Mouse (Mus musculus): ENCODE measurements around the gene Il4.

- no peak for TF ChIP-seq EP300 (IDR thresholded peaks at IDR 0.05; ENCODE audit: insufficient read depth, low read depth, low read length)
- TF ChIP-seq CTCF (IDR thresholded peaks at IDR 0.05), result peak; percentile 71
These were observed 28.1 kb downstream of the Il4 start for GRCm38 (mm10) chr11:53590368-53590768.
